Mouse (Mus musculus) E14TG2a.4 (cell line): Measurements from ENCODE around the gene Trim13.
A peak's percentile ranks its signal among the peaks of the same experiment; 100 is the strongest.

Experiments
- H3K27me3 ChIP-seq: 2 replicates; pipeline ENCODE4 v1.6.1; 2014; ENCODE audit warnings: low read length, control low read depth; ENCODE audit not compliant: insufficient read depth
- H3K36me3 ChIP-seq: 2 replicates; pipeline ENCODE4 v1.6.1; 2014; ENCODE audit warnings: low read length, control low read depth; ENCODE audit not compliant: insufficient read depth
- H3K4me1 ChIP-seq: replicated peaks from 2 replicates; pipeline ENCODE4 v1.6.1; 2014; ENCODE audit warnings: low read depth, low read length, control low read depth
- H3K4me3 ChIP-seq: replicated peaks from 2 replicates; pipeline ENCODE4 v1.5.1; 2014; ENCODE audit warnings: mild to moderate bottlenecking, low read length
- H3K9me3 ChIP-seq: 2 replicates; pipeline ENCODE4 v1.6.1; 2014; ENCODE audit warnings: low read length, control low read depth
- CTCF ChIP-seq: conservative IDR thresholded peaks from 2 replicates; pipeline ENCODE4 v1.5.1; 2014; ENCODE audit warnings: low read length
- NANOG ChIP-seq: IDR thresholded peaks from 2 replicates; pipeline ENCODE4 v1.6.1; 2014; ENCODE audit warnings: borderline replicate concordance, low read length, mixed read lengths
- POU5F1 ChIP-seq: IDR thresholded peaks from 2 replicates; pipeline ENCODE4 v1.6.1; 2014; ENCODE audit warnings: low read length, borderline replicate concordance

The Trim13 gene

DNA sequence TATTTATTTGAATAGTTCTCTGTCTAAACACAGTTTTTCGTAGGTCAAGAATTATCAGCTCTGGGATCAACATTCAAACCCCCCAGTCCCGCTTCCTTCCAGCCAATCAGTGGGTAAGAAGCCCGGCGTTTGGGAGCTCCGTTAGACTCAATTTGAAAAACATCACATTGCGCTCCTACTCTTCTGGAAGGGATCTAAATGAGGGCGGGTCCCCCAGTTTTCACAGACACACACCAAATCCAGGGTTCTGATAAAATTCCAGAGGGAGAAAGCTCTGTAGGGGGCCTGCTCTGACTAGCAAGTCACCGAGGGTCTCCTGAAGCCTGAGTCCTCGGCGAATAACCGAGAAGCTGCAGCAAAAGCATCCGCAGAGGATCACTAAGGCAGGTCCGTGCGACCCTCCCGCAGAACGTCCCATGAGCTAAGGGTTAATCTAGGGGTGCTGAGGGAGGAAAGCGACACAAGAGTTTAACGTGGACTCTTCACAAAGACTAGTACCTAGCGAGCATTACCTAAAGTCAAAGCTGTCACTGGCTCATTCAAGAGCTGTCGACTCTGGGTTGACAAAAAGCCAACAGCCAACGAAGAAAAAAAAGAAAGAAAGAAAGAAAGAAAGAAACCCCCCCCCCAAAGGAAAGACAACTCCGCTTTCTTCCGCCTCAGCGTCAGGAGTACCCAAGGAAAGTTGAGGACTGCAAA is 49.3 kb downstream of the Trim13 start:
- TF ChIP-seq CTCF (no peak), POU5F1 (no peak), NANOG (no peak)
- Histone ChIP-seq H3K27me3 (peaks cover 8% of the 10 kb centered on the region), H3K36me3 (no peaks in the 10 kb centered on the region), H3K4me1 (peaks cover 6% of the 10 kb centered on the region; the same call in 1 of the 2 replicates), H3K4me3 (peak overlapping the region; percentile 93), H3K9me3 (no peaks in the 10 kb centered on the region)

GRCm38 (mm10) chr14:61647881-61648684 is 50.0 kb downstream of the Trim13 start:
- TF ChIP-seq NANOG (no peak), CTCF (no peak), POU5F1 (no peak)
- Histone ChIP-seq H3K36me3 (no peaks in the 10 kb centered on the region), H3K4me1 (peaks cover 6% of the 10 kb centered on the region; the same call in 1 of the 2 replicates), H3K9me3 (no peaks in the 10 kb centered on the region), H3K4me3 (peak overlapping the region; percentile 93), H3K27me3 (peaks cover 8% of the 10 kb centered on the region)

GRCm38 (mm10) chr14:61648685-61649504 is 50.8 kb downstream of the Trim13 start:
- Histone ChIP-seq H3K9me3 (no peaks in the 10 kb centered on the region), H3K4me1 (peaks cover 6% of the 10 kb centered on the region; the same call in 1 of the 2 replicates), H3K4me3 (peak overlapping the region; percentile 93), H3K36me3 (no peaks in the 10 kb centered on the region), H3K27me3 (peaks cover 8% of the 10 kb centered on the region)
- TF ChIP-seq CTCF (no peak), NANOG (no peak), POU5F1 (no peak)

DNA sequence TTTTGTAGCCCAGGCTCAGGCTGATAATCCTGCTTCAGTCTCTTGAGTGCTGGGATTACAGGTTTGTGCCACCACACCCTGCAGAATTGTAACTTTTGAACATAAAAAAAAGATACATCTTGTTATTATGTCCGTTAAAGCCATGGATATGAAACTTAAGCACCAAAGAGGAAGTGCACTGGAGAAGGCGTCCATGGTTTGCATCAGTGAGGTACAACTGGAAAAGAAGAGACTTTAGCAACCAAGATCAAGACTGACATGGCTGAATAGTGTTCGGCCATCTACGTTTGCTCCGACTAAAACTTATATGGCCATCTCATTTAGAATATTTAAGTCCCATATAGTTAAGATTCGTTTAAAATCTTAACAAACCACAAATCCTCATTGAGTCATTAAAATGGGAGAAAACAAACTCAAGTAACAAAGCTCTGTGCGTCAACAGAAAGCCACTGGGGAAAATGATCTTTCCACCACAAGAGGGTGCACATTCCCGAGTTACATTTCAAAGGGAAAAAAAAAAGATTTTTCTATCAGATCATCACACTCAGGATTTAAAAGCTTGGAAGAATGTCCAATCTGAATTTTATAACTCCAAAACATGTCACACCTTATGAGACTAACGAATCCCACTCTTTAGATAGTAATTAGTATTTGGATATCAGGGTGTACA is 52.4 kb downstream of the Trim13 start:
- no peaks in the 10 kb centered on the region for H3K9me3 ChIP-seq
- no peaks in the 10 kb centered on the region for H3K36me3 ChIP-seq
- no peak overlapping the region for H3K4me3 ChIP-seq
- peaks cover 8% of the 10 kb centered on the region for H3K27me3 ChIP-seq
- TF ChIP-seq NANOG: no peak
- no peak for TF ChIP-seq POU5F1
- TF ChIP-seq CTCF: peak; percentile 59
- H3K4me1 ChIP-seq: peaks cover 6% of the 10 kb centered on the region; the same call in 1 of the 2 replicates
